In the genomic region with DNA sequence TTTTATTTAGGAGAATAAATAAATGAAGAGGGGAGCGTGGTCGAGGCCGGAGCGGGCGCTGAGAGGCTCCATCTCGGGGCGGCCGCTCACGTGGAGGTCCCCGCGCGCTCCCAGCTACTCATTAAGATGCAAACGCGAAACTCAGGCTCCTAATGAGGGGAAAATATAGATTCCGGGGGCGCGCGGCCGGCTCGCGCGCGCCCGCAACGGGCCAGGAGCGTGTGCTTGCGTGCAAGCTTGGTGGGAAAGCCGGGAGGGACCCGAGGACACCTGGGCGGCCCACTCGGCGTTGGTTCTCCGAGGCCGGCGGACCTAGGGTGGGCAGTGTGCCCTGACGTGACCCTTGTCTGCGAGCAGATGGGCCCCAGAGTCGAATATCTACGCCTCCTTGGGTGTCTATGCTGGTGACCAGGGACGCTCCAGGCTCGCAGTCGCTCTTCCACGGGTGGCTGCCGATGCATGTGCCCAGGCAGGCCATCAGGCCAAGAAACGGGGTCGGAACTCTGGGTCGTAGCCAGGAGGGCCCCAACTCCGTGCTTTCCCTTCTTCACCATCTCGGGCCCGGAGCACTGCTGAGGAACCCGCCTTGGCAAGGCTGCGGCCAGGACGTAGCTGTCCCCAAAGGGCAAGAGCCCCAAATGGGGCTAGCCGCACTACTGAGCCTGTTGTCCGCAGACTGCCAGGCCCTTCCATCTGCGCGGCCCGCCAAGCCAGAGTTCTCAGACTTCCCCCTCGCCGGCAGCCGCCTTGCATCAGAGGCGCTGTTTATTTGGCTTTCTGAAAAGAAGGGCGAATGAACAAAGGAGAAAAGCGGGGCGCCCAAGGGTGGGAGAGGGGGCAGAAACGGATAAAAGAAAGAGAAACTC, we compare ENCODE assay signal across 7 mouse cellular contexts. TPM values are rescaled to one million over a fixed set of nuclear protein-coding genes. Genes with fewer than 3 reads are reported as not detected.
A peak's percentile ranks its signal among the peaks of the same experiment; 100 is the strongest.
DNase-seq lines count a peak whose midpoint lies in the region; ATAC-seq and TF ChIP-seq lines count a peak whose summit lies in the region.

No protein-coding gene starts in this region.

- H3K9me3 ChIP-seq in intestine, embryonic 15.5 days, result no peaks in the 10 kb centered on the region
- no peaks in the 10 kb centered on the region for H3K9me3 ChIP-seq in limb, embryonic 10.5 days (replicated peaks)
- H3K9me3 ChIP-seq in midbrain, embryonic 11.5 days (ENCODE audit: control insufficient read depth, low read length), result no peaks in the 10 kb centered on the region

- under 1% methylated on average over 66 of the region's 66 CpGs for WGBS in intestine, embryonic 15.5 days
- WGBS in limb, embryonic 10.5 days, result under 1% methylated on average over 66 of the region's 66 CpGs
- under 1% methylated on average over 66 of the region's 66 CpGs for WGBS in midbrain, embryonic 11.5 days
- under 1% methylated on average over 66 of the region's 66 CpGs for WGBS in small intestine, adult 2 months

- TF ChIP-seq POLR2A in small intestine, adult 2 months (IDR thresholded peaks at IDR 0.05; ENCODE audit: low read depth, low read length), result peak; percentile 47; the same call in 1 of the 2 replicates

- no peaks in the 10 kb centered on the region for H3K36me3 ChIP-seq in intestine, embryonic 15.5 days
- H3K36me3 ChIP-seq in limb, embryonic 10.5 days, result peaks cover 17% of the 10 kb centered on the region
- H3K36me3 ChIP-seq in midbrain, embryonic 11.5 days (ENCODE audit: control insufficient read depth, insufficient read depth, low read length), result no peaks in the 10 kb centered on the region; the same call in 1 of the 2 replicates
- no peaks in the 10 kb centered on the region for H3K36me3 ChIP-seq in small intestine, adult 2 months (ENCODE audit: control insufficient read depth, insufficient read depth, low read length)

- TF ChIP-seq CTCF in small intestine, adult 2 months (IDR thresholded peaks at IDR 0.05; ENCODE audit: extremely low read depth, insufficient read length, insufficient replicate concordance, low read depth, low read length), result peak; percentile 3; the same call in 1 of the 2 replicates

- peak; percentile 70 for DNase-seq in adrenal gland, adult 8-10 months
- peak; percentile 72 for DNase-seq in embryo, embryonic 10 days (ENCODE audit: low spot score)
- peak; percentile 71 for DNase-seq in gastrocnemius, postnatal 25 days
- DNase-seq in limb, embryonic 10.5 days (ENCODE audit: low spot score), result peak; percentile 79
- DNase-seq in midbrain, embryonic 11.5 days (ENCODE audit: low spot score, missing footprints), result peak; percentile 98

- H3K27me3 ChIP-seq in intestine, embryonic 15.5 days (replicated peaks), result no peaks in the 10 kb centered on the region
- peaks cover 11% of the 10 kb centered on the region; the same call in 1 of the 2 replicates for H3K27me3 ChIP-seq in limb, embryonic 10.5 days (ENCODE audit: low read depth, poor library complexity, severe bottlenecking)
- peaks cover 9% of the 10 kb centered on the region; the same call in 1 of the 2 replicates for H3K27me3 ChIP-seq in midbrain, embryonic 11.5 days (ENCODE audit: control insufficient read depth, insufficient read depth, low read length)
- H3K27me3 ChIP-seq in small intestine, adult 2 months (ENCODE audit: control insufficient read depth, insufficient read depth, low read length), result no peaks in the 10 kb centered on the region

- ATAC-seq in intestine, embryonic 15.5 days, result peak; percentile 6; the same call in 1 of the 2 replicates
- peak; percentile 12 for ATAC-seq in midbrain, embryonic 11.5 days (ENCODE audit: low FRiP score)

- H3K4me3 ChIP-seq in intestine, embryonic 15.5 days (replicated peaks), result peak overlapping the region; percentile 47
- H3K4me3 ChIP-seq in limb, embryonic 10.5 days, result peak overlapping the region; percentile 96
- H3K4me3 ChIP-seq in midbrain, embryonic 11.5 days (ENCODE audit: low read depth, low read length), result peak overlapping the region; percentile 87
- peak overlapping the region; percentile 70 for H3K4me3 ChIP-seq in small intestine, adult 2 months (ENCODE audit: low read depth, low read length)

- H3K4me2 ChIP-seq in intestine, embryonic 15.5 days (replicated peaks), result peak overlapping the region; percentile 97
- H3K4me2 ChIP-seq in midbrain, embryonic 11.5 days, result peak overlapping the region; percentile 99

- peak overlapping the region; percentile 90 for H3K27ac ChIP-seq in intestine, embryonic 15.5 days
- peak overlapping the region; percentile 99 for H3K27ac ChIP-seq in limb, embryonic 10.5 days
- H3K27ac ChIP-seq in midbrain, embryonic 11.5 days (ENCODE audit: low read depth, low read length), result peak overlapping the region; percentile 92
- H3K27ac ChIP-seq in small intestine, adult 2 months (ENCODE audit: insufficient read depth, low read depth, low read length), result peak overlapping the region; percentile 88

- H3K4me1 ChIP-seq in intestine, embryonic 15.5 days (replicated peaks), result peaks cover 57% of the 10 kb centered on the region
- H3K4me1 ChIP-seq in limb, embryonic 10.5 days, result peaks cover 72% of the 10 kb centered on the region
- H3K4me1 ChIP-seq in midbrain, embryonic 11.5 days (ENCODE audit: control insufficient read depth, insufficient read depth, low read length), result peaks cover 48% of the 10 kb centered on the region
- peaks cover 41% of the 10 kb centered on the region for H3K4me1 ChIP-seq in small intestine, adult 2 months (ENCODE audit: control insufficient read depth, insufficient read depth, insufficient read length, low read length)

- peak overlapping the region; percentile 62 for H3K9ac ChIP-seq in intestine, embryonic 15.5 days
- H3K9ac ChIP-seq in midbrain, embryonic 11.5 days (ENCODE audit: low read length), result peak overlapping the region; percentile 84

RNA-seq across cellular contexts. Expression of a gene that starts 1.0 kb away (rescaled TPM):
- 100 to 1,000 TPM; 100 to 139 (median 108) TPM for total RNA-seq in adrenal gland, adult 8-10 months (2022)
- 1 to 10 TPM; 7.9 to 10.0 TPM for total RNA-seq in gastrocnemius, postnatal 25 days (2021)
- 18.6 and 20.3 TPM in 2 replicates for polyA plus RNA-seq in intestine, embryonic 15.5 days (2015; fragmentation: Nextera tagmentation; extraction: Ambion mirVana)
- 53.4 and 55.7 TPM in 2 replicates for polyA plus RNA-seq in limb, embryonic 10.5 days (2016; fragmentation: Nextera tagmentation; extraction: Ambion mirVana)
- polyA plus RNA-seq in midbrain, embryonic 11.5 days (2014; fragmentation: Nextera tagmentation; extraction: Ambion mirVana), result 38.2 and 38.9 TPM in 2 replicates
- polyA plus RNA-seq in small intestine, adult 2 months (2012; rRNA removed), result 37.4 and 136 TPM in 2 replicates

Comparison
In these comparisons a context has a peak if more than half of its experiments do, and no peak if none do; other contexts are left out.
1. Peak in every context shown above with its lines: DNase-seq, ATAC-seq, H3K4me3 ChIP-seq and H3K27ac ChIP-seq.